Mouse (Mus musculus): ENCODE results near the gene Arhgap44. TPM values are rescaled to one million over a fixed set of nuclear protein-coding genes. Genes with fewer than 3 reads are reported as not detected.

Arhgap44 gene
- total RNA-seq, 2 experiments from 2014 or later = 98.4 to 100 TPM

DNA sequence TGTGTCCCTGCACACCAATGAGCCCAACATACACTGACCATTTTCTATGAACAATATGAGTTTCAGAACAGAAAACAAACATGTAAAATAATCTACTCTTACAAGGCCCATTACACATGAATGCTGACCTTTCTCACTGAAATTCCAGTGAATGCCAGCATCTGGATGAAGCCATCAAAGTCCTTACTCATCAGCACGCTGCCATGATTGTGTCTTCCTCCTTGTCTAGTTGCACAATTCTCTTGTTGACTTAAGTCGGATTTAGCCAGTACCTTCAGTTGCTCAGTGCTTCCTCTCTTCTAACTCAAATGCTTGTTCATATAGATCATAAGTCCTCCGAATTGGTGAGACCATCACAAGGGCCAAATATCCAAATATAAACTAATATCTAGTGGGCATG, 23.7 kb downstream of the Arhgap44 start:
- DNase-seq (ENCODE audit: low spot score in 2 of 2) = no peak

DNA sequence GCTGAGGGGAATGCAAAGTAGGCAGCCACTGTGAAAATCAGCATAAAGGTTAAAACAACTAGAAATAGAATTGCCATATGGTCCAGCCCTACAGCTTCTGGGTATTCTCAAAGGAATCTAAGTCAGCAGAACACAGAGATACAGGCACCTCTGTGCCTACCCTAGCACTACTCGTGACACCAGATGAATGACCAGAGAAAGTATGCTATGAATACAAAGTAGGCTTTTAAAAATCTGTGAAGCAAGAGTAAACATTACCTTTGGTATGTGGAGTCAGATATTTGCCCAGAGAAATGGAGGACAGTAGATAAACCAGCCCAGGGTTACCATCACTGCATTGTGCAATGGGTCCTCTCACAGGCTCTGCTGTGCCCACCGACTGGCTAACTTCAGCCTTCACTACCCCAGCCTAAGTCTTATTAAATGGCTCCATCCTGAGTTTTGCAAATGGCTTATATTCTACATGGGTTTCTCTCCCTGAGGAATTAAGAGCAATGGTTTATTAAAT, 25.6 kb downstream of the Arhgap44 start:
- DNase-seq (ENCODE audit: low spot score in 2 of 2) = no peak

GRCm38 (mm10) chr11:65135251-65135739, 27.5 kb downstream of the Arhgap44 start:
- DNase-seq (ENCODE audit: low spot score in 2 of 2) = no peak

DNA sequence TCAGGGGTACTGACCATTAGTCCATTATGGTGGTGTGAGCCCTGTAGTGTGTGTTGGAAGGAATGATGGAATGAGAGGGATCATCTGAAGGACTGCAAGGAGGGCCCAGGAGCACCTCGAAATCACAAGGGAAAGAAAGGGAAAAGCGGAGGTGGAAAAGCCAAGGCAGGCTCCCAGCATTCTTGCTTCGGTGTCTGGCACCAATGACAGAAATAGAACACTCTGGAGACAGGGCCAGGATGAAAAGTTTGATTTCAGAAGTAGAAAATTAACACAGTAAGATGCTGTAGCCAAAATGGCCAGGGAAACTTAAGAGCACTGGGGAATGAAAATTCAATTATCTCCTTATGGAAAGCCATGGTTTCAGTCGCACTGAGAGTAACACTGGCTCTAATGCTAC, 29.1 kb downstream of the Arhgap44 start:
- DNase-seq (ENCODE audit: low spot score in 2 of 2) = no peak

DNA sequence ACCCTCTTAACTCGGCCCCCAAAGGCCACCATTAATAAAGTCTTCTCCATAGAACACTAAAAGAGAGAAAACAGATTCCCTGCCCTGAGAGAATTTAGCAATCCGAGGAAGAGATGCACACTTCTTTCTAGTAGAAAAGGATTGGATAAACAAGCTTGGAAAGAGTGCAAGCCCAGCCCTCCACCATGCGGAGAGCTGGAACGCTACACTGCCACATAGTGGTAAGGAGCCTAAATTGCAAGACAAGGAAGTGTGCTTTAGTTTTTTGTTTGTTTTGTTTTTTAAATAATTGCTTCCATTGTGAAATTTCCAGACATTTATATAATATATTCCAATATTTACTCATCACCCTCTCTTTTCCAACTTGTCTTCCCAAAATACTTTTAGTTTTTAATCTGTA, 33.7 kb downstream of the Arhgap44 start:
- DNase-seq (ENCODE audit: low spot score in 2 of 2) = no peak

- DNase-seq (ENCODE audit: low spot score in 2 of 2) = no peak
Measured at GRCm38 (mm10) chr11:65128666-65129065, 34.1 kb downstream of the Arhgap44 start.

DNA sequence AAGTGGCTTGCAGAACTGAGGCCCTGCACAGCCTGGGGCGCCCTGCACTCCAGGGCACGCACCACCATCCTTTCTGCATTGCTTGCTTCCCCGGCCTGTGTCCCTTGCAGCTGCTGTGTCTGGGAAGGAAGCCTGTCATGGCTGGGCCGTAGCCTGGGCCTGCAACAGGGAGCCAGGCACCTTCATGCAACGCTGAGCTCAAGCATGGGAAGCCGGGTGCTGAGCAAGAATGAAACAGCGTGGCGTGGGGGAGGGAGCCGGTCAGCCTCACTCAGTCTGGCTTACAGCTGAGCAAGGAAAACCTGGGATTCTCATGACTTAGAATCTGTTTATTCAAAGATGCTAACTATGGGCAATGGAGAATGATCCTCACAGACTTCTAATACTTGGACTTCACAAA, 36.2 kb downstream of the Arhgap44 start:
- DNase-seq (ENCODE audit: low spot score in 2 of 2) = peak; percentile 32 to 39

GRCm38 (mm10) chr11:65124913-65125418, 37.8 kb downstream of the Arhgap44 start:
- peak; percentile 41 to 52 for DNase-seq (ENCODE audit: low spot score in 2 of 2)

- no peak for DNase-seq (ENCODE audit: low spot score in 2 of 2)
Measured at GRCm38 (mm10) chr11:65120276-65120675, 42.5 kb downstream of the Arhgap44 start.

DNA sequence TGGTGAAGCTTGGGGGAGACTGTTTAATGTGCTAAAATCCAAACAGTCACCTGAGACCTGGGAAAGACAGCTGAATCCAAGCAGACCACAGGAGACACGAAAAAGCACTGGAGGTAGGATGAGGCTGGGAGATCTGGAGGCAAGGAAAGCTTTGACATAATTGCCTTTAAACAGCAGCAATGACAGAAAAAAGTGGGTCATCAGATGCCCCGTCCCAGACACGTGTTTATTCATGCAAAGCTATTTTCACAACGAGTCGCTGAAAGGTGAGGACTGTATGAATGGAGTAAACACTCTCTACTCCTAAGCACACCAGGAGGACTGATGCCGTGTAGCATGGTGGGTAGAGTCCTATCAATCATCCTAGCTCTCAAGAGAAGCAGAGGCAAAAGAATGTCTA, 47.0 kb downstream of the Arhgap44 start:
- no peak for DNase-seq (ENCODE audit: low spot score in 2 of 2)

GRCm38 (mm10) chr11:65112086-65112485, 50.7 kb downstream of the Arhgap44 start:
- DNase-seq (ENCODE audit: low spot score in 2 of 2) = no peak

DNA sequence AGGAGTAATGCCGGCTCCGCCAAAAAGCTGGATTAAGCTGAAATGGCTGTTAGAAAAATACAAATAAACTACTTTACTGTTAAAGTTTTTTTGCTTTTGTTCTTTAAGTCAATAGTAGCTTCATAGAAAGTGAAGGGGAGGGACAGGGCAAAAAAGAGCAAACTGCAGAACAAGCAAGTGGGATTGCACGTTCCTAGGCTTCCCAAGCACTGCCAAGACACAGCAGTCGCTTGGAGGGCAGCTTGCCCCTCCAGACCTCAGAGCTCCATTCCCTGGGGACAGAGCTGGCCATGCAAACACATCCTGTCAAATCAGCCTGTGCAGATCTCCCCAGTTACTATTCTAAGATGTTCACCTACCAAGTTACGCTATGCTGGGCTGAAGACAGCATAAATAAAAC, 51.1 kb downstream of the Arhgap44 start:
- DNase-seq (ENCODE audit: low spot score in 2 of 2) = no peak

GRCm38 (mm10) chr11:65110058-65110457, 52.7 kb downstream of the Arhgap44 start:
- no peak for DNase-seq (ENCODE audit: low spot score in 2 of 2)

DNA sequence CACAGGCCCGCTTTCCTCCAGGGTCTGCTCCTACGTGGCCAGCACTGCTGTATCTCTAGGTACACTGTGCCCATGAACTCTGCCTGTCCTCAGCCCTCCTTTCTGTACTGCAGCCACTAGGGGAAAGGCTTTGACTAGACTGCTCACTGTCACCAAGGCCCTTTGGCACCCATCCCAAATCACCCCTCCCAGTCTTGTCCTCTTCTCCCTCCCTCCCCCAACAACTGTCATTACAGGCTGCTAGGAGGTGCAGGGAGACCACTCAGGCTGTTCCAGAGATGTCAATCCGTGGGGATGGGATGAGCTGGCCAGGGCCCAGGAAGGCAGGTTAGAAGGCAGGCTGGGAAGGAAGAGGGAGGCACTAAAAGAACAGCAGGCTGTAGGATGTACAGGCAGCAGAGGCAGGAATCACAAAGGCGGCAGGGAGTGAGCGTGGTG, 55.0 kb downstream of the Arhgap44 start:
- peak in 1 of 2 experiments; percentile 33 for DNase-seq (ENCODE audit: low spot score in 2 of 2)

DNA sequence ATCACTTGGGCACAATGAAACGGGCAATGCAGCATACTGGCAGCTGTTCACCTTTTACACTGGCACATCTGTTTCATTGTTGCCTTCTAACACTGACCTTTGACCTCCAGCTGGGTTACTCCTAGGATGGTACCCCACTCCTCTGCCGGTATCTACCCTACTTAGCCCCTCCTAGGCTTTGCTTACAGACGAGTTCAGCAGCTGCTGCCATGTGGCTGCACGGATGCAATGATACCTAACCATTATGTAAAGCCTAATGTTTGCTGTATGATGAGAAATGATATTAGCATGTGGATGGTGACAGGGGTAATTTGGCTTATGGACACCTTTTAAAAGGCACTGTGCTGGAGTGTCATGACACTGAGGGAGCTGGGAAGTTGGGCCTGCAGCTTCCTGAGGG, 55.6 kb downstream of the Arhgap44 start:
- DNase-seq (ENCODE audit: low spot score in 2 of 2) = no peak

DNA sequence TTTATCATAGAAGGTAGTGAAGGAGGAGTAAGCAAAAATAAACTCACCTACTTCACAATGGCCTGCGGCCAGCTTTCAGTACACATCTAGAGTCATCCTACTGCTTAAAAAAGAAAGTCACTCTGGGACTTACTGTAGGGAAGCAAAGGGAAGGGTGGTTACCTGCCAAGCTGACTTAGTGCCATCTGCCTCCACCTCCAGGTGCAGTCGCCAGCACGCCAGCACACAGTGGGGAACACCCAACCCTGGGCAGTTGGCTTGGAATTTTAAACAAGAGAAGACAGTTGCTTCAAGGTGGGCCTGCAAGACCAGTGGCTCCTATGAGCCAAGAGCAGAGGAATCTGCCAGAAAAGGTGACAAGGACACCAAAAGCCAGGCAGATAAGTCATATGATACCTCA, 58.7 kb downstream of the Arhgap44 start:
- DNase-seq (ENCODE audit: low spot score in 2 of 2) = no peak

GRCm38 (mm10) chr11:65101206-65101605, 61.6 kb downstream of the Arhgap44 start:
- DNase-seq (ENCODE audit: low spot score in 2 of 2) = no peak

- DNase-seq (ENCODE audit: low spot score in 2 of 2) = no peak
Measured at GRCm38 (mm10) chr11:65100031-65100430, 62.7 kb downstream of the Arhgap44 start.

GRCm38 (mm10) chr11:65097526-65098070, 65.2 kb downstream of the Arhgap44 start:
- no peak for DNase-seq (ENCODE audit: low spot score in 2 of 2)

DNA sequence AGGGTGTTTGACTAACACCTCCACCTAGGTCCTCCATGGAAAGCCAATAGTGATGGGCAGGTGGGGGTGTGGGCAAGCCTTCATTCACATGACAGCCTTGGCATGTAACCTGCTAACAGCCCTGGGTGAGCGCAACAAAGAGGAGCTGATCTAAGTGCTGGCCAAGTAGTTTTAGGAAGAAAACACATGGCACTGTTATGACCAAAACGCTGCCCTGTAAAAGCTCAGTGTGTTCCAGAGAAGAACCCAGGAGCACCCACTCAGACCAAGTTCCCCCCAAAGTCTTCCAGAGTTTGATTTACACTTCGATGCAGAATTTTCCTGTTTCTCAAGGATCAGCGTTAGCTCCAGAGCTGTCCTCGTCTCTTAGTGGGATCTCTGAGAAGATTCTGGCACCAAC, 65.9 kb downstream of the Arhgap44 start:
- no peak for DNase-seq (ENCODE audit: low spot score in 2 of 2)

GRCm38 (mm10) chr11:65092851-65093250, 69.9 kb downstream of the Arhgap44 start:
- DNase-seq (ENCODE audit: low spot score in 2 of 2) = no peak

GRCm38 (mm10) chr11:65090386-65090785, 72.4 kb downstream of the Arhgap44 start:
- DNase-seq (ENCODE audit: low spot score in 2 of 2) = no peak

GRCm38 (mm10) chr11:65089982-65090381, 72.8 kb downstream of the Arhgap44 start:
- DNase-seq (ENCODE audit: low spot score in 2 of 2) = no peak
